Mouse (Mus musculus): ENCODE results near the gene Cyp2j7. TPM values are rescaled to one million over a fixed set of nuclear protein-coding genes. Genes with fewer than 3 reads are reported as not detected.
"Not testable (repeated sequence)": the region's sequence is repeated elsewhere in the genome, so short reads cannot be mapped to it uniquely, and the experiment has no call there.

Cyp2j7 gene
- polyA plus RNA-seq (2012; rRNA removed): not detected in 2 replicates

- no peak for TF ChIP-seq CTCF (IDR thresholded peaks at IDR 0.05; ENCODE audit: borderline replicate concordance, extremely low read depth, insufficient read depth, insufficient read length)
- no peak for TF ChIP-seq POLR2A (IDR thresholded peaks at IDR 0.05; ENCODE audit: borderline replicate concordance, extremely low read depth, insufficient read depth, insufficient read length, poor library complexity, severe bottlenecking)
- DNase-seq (ENCODE audit: low read depth): no peak
Measured at GRCm38 (mm10) chr4:96236559-96236958, at the start of gene Cyp2j7. Gene Cyp2j7, minus strand, starts transcription at chr4:96236659.

- not testable (repeated sequence) for DNase-seq (ENCODE audit: low read depth)
Measured at GRCm38 (mm10) chr4:96276896-96277295, 40.4 kb upstream of the Cyp2j7 start.

GRCm38 (mm10) chr4:96273907-96274306, 37.4 kb upstream of the Cyp2j7 start:
- peak; percentile 77 for DNase-seq (ENCODE audit: low read depth)
- TF ChIP-seq POLR2A (IDR thresholded peaks at IDR 0.05; ENCODE audit: borderline replicate concordance, extremely low read depth, insufficient read depth, insufficient read length, poor library complexity, severe bottlenecking) (no peak), CTCF (IDR thresholded peaks at IDR 0.05; ENCODE audit: borderline replicate concordance, extremely low read depth, insufficient read depth, insufficient read length) (peak; percentile 66; the same call in 1 of the 2 replicates)

- TF ChIP-seq CTCF (IDR thresholded peaks at IDR 0.05; ENCODE audit: borderline replicate concordance, extremely low read depth, insufficient read depth, insufficient read length) (no peak), POLR2A (IDR thresholded peaks at IDR 0.05; ENCODE audit: borderline replicate concordance, extremely low read depth, insufficient read depth, insufficient read length, poor library complexity, severe bottlenecking) (no peak)
Measured at GRCm38 (mm10) chr4:96196701-96197100, 39.8 kb downstream of the Cyp2j7 start.

GRCm38 (mm10) chr4:96189321-96189720, 47.1 kb downstream of the Cyp2j7 start:
- DNase-seq (ENCODE audit: low read depth): not testable (repeated sequence)

More at GRCm38 (mm10) chr4:96196701-96197100, 39.8 kb downstream of the Cyp2j7 start:
- DNase-seq (ENCODE audit: low read depth): no peak

GRCm38 (mm10) chr4:96188671-96189070, 47.8 kb downstream of the Cyp2j7 start:
- not testable (repeated sequence) for DNase-seq (ENCODE audit: low read depth)

GRCm38 (mm10) chr4:96188146-96188545, 48.3 kb downstream of the Cyp2j7 start:
- DNase-seq (ENCODE audit: low read depth): not testable (repeated sequence)

- DNase-seq (ENCODE audit: low read depth): not testable (repeated sequence)
Measured at GRCm38 (mm10) chr4:96184716-96185115, 51.7 kb downstream of the Cyp2j7 start.

- TF ChIP-seq CTCF (IDR thresholded peaks at IDR 0.05; ENCODE audit: borderline replicate concordance, extremely low read depth, insufficient read depth, insufficient read length) (no peak), POLR2A (IDR thresholded peaks at IDR 0.05; ENCODE audit: borderline replicate concordance, extremely low read depth, insufficient read depth, insufficient read length, poor library complexity, severe bottlenecking) (no peak)
- no peak for DNase-seq (ENCODE audit: low read depth)
Measured at GRCm38 (mm10) chr4:96162839-96163238, 73.6 kb downstream of the Cyp2j7 start.

- no peak for TF ChIP-seq CTCF (IDR thresholded peaks at IDR 0.05; ENCODE audit: borderline replicate concordance, extremely low read depth, insufficient read depth, insufficient read length)
- no peak for TF ChIP-seq POLR2A (IDR thresholded peaks at IDR 0.05; ENCODE audit: borderline replicate concordance, extremely low read depth, insufficient read depth, insufficient read length, poor library complexity, severe bottlenecking)
- DNase-seq (ENCODE audit: low read depth): no peak
Measured at GRCm38 (mm10) chr4:96161575-96161974, 74.9 kb downstream of the Cyp2j7 start.

Other genes with a start within 250 kb of the Cyp2j7 start
- gene Cyp2j13, start 159.1 kb downstream of the Cyp2j7 start, polyA plus RNA-seq (2012; rRNA removed): 0.04 TPM in 1 of 2 replicates, not detected in the other
- gene Cyp2j12, start 95.5 kb downstream of the Cyp2j7 start, polyA plus RNA-seq (2012; rRNA removed): not detected in 2 replicates
- gene Cyp2j11, start 112.0 kb upstream of the Cyp2j7 start, polyA plus RNA-seq (2012; rRNA removed): not detected in 2 replicates